Mouse (Mus musculus) left cerebral cortex, adult 8-10 months (tissue): ENCODE data around the gene Cers6. TPM values are rescaled to one million over a fixed set of nuclear protein-coding genes. Genes with fewer than 3 reads are reported as not detected.

Experiments
- DNase-seq, 2 experiments: peaks; one replicate each; pipeline ENCODE4 v3.0.0; 2022; ENCODE audit warnings: low spot score in 2 of 2
- total RNA-seq, 4 experiments: library from RNA; stranded (reverse); gene quantifications; 2 replicates each; pipeline ENCODE4 v1.2.4; 2022

The Cers6 gene
- total RNA-seq, 4 experiments from 2014 or later = 54.7 to 63.1 (median 59.9) TPM

- DNase-seq = no peak
Observed at GRCm38 (mm10) chr2:69055174-69055573, 193.9 kb downstream of the Cers6 start.

- no peak for DNase-seq
Observed at GRCm38 (mm10) chr2:69061313-69061712, 200.1 kb downstream of the Cers6 start.

DNA sequence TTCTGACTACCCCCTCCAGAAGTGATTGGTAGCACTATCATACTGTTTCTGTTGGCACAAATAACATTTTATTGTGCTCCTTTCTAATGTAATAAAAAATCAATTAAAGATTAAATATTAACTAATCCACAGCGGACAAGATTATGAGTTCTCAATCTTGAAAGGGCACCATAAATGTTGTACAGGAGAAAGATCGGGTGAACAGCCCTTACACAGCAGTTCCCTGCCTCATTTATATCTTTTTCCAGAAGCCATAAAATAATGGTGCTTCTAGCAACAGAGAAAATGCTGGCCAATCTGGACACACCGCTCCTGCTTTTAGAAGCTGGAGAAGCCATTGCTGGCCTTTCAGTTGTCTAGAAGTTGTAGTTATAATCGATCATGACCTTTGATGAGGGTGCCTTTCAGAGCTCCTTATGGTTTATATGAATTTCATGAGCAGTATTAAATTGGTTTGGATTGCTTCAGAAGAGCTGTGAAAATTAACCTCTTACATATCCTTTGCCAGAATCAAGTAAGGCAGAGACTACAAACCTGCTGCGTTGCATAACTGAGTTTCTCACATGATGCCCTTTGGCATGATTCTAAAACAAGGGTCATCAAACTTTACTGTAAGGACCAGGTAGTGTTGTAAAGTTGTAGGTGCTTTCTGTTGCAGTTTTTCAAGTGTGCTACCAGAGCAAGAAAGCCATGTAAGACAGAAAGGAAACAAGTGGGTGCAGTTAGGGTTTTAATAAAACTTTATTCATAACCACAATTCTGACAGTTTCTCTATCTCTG lies 200.9 kb downstream of the Cers6 start:
- DNase-seq = no peak

DNA sequence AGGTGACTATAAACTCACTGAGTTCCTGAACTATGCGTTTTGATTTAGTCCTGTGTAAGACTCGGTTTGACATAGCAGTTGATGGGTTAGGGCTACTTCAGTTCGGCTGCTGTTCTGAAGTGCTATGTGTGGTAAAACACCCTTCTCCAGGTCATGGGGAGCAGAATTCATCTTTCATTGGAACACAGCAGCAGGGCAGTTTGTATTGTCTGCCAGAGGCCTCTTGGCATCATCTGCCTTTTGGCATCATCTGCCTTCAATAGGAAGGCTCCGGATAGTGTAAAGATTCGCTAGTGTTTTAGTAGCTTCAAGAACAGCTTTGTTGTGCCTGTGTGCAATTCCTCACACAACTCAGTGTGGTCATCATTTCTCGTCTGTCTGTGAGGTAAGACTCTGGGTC lies 203.5 kb downstream of the Cers6 start:
- DNase-seq = no peak

- DNase-seq = no peak
Observed at GRCm38 (mm10) chr2:69071440-69072235, 210.4 kb downstream of the Cers6 start.

- DNase-seq = no peak
Observed at GRCm38 (mm10) chr2:69077189-69077588, 215.9 kb downstream of the Cers6 start.

DNA sequence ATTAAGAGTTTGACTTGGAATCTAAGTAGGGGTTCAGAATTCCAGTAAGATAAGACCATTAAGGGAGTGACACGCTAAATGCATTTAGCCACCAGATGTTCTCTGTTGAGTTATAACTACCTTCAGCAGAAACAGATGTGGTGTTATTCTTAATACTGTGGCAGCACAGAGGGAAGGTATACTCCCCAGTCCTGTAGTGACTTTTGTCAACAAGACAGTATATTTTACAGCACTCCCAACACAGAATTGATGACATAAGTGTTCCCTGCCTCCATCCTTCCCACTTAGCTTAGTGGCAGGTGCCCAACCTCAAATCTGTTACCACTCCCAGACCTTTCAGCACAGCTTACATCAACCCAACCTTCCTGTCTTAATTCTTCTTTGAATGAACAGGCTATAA lies 219.5 kb downstream of the Cers6 start:
- DNase-seq = no peak

GRCm38 (mm10) chr2:69082499-69083197 lies 221.4 kb downstream of the Cers6 start:
- no peak for DNase-seq

GRCm38 (mm10) chr2:69083198-69083509 lies 221.9 kb downstream of the Cers6 start:
- DNase-seq = no peak

GRCm38 (mm10) chr2:69084416-69084815 lies 223.2 kb downstream of the Cers6 start:
- DNase-seq = no peak

DNA sequence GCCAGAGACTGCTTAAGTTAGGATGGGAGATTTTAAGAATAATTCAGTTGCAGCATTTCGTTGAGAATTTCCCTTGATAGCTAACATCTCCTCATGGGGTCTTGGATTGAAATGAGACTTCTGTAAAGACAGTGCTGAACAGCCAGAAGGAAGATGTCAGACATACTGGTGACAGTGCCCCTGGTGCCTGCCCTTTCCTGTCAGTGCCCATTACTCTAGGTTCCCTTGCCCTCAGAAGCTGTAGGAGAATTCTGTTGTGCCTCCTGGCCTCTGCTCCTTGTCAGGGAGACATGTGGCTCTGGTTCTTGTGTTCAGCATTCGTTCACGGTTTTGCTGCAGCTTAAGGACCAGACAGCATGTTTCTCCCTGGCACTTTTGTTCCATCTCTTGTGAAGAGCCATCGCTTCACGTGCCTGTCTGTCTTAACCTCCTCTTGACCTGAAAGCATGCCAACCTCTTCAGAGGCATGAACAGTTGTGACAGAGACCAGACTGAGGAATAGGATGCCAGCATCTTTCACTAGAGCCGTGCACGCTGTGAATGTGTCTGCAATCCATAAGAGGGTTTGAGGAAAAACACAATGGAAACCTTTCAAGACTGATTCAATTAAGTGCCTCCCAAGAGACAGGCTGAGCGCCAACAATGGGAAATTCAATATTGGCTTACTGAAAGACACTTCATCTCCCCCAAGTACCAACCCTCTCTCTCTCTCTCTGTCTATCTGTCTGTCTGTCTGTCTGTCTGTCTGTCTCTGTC lies 225.4 kb downstream of the Cers6 start:
- no peak for DNase-seq

- DNase-seq = no peak
Observed at GRCm38 (mm10) chr2:69095836-69096235, 234.6 kb downstream of the Cers6 start.

- DNase-seq = no peak
Observed at GRCm38 (mm10) chr2:69096821-69097220, 235.6 kb downstream of the Cers6 start.

- DNase-seq = no peak
Observed at GRCm38 (mm10) chr2:69097526-69097925, 236.3 kb downstream of the Cers6 start.

DNA sequence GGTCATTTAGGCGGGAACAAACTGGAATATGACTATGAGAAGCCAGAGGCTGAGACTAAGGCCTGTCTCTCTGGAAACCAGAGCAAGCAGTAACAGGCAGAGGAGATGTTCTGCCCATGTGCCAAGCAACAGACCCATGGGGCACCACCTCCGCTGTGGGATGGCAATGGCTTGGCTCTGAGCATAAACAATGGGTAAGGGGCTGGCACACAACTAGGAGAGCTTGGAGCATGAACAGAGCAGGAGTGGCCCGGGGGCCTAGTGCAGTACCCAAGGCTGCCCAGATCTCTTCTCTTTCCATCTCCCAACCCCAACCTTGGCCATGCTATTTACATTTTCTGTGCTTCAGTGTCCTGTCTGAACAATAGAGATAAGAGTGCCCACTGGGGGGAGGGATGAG lies 237.5 kb downstream of the Cers6 start:
- DNase-seq = no peak

- no peak for DNase-seq
Observed at GRCm38 (mm10) chr2:69099147-69099546, 237.9 kb downstream of the Cers6 start.

- no peak for DNase-seq
Observed at GRCm38 (mm10) chr2:69100706-69101105, 239.5 kb downstream of the Cers6 start.

- DNase-seq = no peak
Observed at GRCm38 (mm10) chr2:69103526-69103925, 242.3 kb downstream of the Cers6 start.

DNA sequence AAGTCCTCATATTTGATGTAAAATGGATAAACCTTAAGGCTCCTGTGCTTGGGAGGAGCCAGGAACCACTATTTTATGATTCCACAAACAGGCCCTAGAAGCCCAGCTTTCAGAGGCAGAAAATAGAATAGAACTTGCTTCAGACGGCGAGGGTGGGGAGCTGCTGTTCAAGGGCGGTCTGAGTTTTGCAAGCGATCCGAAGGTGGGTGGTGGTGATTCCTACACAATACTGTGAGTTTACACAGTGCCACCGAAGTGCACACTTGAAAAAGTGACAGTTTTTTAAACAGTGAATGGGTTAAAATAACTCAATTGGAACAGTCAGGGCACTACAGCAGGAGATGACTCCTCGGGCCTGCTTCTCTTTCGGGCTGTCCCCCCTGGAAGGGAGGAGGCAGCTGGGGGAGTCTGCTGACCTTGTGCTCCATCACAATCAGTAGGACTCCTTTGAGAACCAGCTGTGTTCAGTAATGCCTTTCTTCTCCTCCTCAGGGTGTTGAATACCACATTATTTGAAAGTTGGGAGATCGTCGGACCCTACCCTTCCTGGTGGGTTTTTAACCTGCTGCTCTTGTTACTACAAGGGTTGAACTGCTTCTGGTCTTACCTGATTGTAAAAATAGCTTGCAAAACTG lies 243.4 kb downstream of the Cers6 start:
- DNase-seq = peak in 1 of 2 experiments; percentile 33

DNA sequence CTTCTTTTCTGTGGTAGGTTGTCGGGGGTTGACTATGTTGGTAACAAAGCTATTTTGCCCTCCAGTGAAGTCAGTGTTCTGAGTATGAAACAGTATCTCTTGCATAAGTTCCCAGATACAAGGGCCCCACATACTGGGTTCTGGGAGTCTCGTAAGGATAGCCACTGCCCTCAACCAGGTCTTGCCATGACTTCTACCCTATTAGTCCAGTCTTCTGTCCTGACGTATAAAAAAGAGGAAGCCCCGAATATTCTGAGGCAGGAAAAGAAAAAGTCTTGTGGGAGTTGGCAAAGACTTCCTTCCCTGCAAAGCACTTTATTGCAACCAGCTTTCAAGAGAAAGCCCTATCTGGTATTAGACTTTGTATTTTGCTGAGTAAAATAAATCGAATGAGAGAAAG lies 248.0 kb downstream of the Cers6 start:
- no peak for DNase-seq

DNA sequence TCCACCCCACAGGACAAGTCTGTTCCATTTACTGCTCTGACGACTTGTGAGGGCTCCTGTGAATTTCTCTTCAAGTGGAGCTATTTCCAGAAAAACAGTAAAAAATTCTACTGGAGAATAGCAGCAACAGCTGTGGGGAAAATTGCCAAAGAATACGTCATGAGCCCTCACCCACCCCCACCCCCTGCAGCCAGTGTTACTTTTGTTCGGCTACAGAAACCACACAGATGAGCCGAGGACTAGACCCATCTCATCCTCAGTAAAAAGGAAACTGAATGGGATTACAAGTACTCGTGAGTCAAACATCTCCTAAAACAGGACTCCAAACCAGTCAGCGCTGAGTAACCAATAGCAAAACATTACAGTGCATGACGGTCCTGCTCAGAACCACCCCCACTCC lies 248.5 kb downstream of the Cers6 start:
- DNase-seq = no peak
